In the genomic region with DNA sequence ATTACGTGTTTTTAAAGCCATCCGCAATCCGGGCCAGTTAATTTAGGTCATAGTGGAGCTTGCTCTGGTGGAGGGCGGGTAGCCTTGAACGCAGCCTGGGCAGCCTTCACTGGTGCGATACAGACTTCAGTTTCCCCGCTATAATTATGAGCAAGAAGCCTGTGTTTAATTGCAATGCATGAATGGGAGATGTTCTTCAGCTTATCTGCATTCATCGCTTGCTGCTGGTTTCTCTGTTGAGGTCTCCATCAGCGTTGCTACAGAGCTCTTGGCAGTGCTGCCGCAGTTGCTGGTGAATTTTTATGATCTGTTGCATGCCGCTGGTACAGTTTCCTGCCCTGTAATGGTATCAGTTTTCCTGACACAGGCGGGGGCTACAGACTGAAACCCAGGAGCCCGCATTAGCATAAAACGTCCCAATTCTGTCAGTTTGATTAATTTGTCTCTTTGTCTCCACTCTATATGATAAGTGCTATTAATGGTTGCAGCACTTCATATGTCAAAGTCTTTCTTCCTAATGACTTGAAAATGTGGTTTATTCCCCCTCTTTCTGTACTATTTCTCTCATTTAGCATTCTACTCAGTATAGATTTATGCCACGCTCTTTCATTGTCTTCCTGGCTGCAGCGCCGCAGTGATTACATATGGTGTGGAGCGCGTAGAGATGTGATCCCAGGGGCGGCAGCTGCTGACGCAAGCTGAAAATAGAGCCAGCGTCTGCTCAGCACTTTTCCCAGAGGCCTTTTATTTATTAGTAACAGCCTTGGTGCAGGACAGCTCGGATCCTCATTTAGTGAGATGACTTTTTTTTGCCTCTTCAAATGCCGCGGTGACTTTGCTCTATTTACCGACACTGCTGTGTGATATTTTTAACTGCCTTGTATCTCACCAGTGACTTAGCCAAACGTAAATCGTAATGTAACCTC, we compare ENCODE assay signal across 9 mouse cellular contexts.
DNase-seq lines count a peak whose midpoint lies in the region; ATAC-seq lines count a peak whose summit lies in the region.
"Had no signal": no experiment of that assay in that cellular context is flagged by ENCODE, and none has a peak within 500 bp of the region (broad histone marks: within the 10 kb centered on the region; RNA-seq: fewer than 3 reads in every experiment).

No protein-coding gene starts in this region.

- ATAC-seq in lung, embryonic 16.5 days (ENCODE audit: low read depth), result peak; percentile 88
- peak; percentile 90 for ATAC-seq in forebrain, embryonic 13.5 days
- 0 out of 2 replicates have a peak, but pooled peaks have one; percentile 18 for ATAC-seq in megakaryocyte, adult 5-6 weeks (ENCODE audit: poor library complexity, severe bottlenecking)
- peak; percentile 77; the same call in 1 of the 2 replicates for ATAC-seq in stomach, embryonic 14.5 days (ENCODE audit: insufficient number of reproducible peaks, insufficient read depth, low FRiP score, low read depth)

- H3K4me2 ChIP-seq in lung, embryonic 16.5 days (ENCODE audit: low read depth, low read length), result peak overlapping the region; percentile 47
- peak overlapping the region; percentile 56 for H3K4me2 ChIP-seq in forebrain, embryonic 13.5 days
- H3K4me2 ChIP-seq in stomach, embryonic 14.5 days (replicated peaks; ENCODE audit: low read depth, low read length), result peak overlapping the region; percentile 42

- H3K9me3 ChIP-seq in lung, embryonic 16.5 days (ENCODE audit: control insufficient read depth, low read length), result no peaks in the 10 kb centered on the region
- H3K9me3 ChIP-seq in forebrain, embryonic 13.5 days (replicated peaks), result no peaks in the 10 kb centered on the region
- H3K9me3 ChIP-seq in stomach, embryonic 14.5 days (ENCODE audit: control insufficient read depth, low read depth, low read length), result no peaks in the 10 kb centered on the region
- H3K9me3 ChIP-seq: G1E had no signal

- no peak for DNase-seq in lung, postnatal 25 days (ENCODE audit: low spot score)
- DNase-seq in heart, postnatal 4 days, result peak; percentile 55
- DNase-seq in layer of hippocampus, adult 18-20 months (ENCODE audit: low spot score in 2 of 2), result peak; percentile 46 to 53
- no peak for DNase-seq in spleen, adult 12 weeks (ENCODE audit: low spot score)

- H3K36me3 ChIP-seq in lung, embryonic 16.5 days (ENCODE audit: control insufficient read depth, insufficient read depth, low read length), result no peaks in the 10 kb centered on the region
- H3K36me3 ChIP-seq in forebrain, embryonic 13.5 days (ENCODE audit: poor library complexity, severe bottlenecking), result no peaks in the 10 kb centered on the region
- no peaks in the 10 kb centered on the region for H3K36me3 ChIP-seq in stomach, embryonic 14.5 days (ENCODE audit: control insufficient read depth, insufficient read depth, low read length)
- H3K36me3 ChIP-seq: G1E had no signal

- 30% methylated on average over 28 of the region's 28 CpGs for WGBS in lung, embryonic 16.5 days
- 8% methylated on average over 28 of the region's 28 CpGs for WGBS in forebrain, embryonic 13.5 days
- 16% methylated on average over 28 of the region's 28 CpGs for WGBS in stomach, embryonic 14.5 days

- no peaks in the 10 kb centered on the region for H3K27me3 ChIP-seq in lung, embryonic 16.5 days (ENCODE audit: control insufficient read depth, insufficient read depth, low read depth, low read length)
- no peaks in the 10 kb centered on the region for H3K27me3 ChIP-seq in forebrain, embryonic 13.5 days
- no peaks in the 10 kb centered on the region for H3K27me3 ChIP-seq in stomach, embryonic 14.5 days (ENCODE audit: control insufficient read depth, insufficient read depth, low read length)

- H3K9ac ChIP-seq in lung, embryonic 16.5 days (ENCODE audit: low read length), result peak overlapping the region; percentile 21; the same call in 1 of the 2 replicates
- peak overlapping the region; percentile 45 for H3K9ac ChIP-seq in forebrain, embryonic 13.5 days
- H3K9ac ChIP-seq in stomach, embryonic 14.5 days (replicated peaks; ENCODE audit: low read depth, low read length), result 0 out of 2 replicates have a peak overlapping the region, but pooled peaks have one; percentile 2

- peak overlapping the region; percentile 1 for H3K4me3 ChIP-seq in lung, embryonic 16.5 days (ENCODE audit: low read length)
- H3K4me3 ChIP-seq in forebrain, embryonic 13.5 days, result peak overlapping the region; percentile 21
- H3K4me3 ChIP-seq in stomach, embryonic 14.5 days (ENCODE audit: low read depth, low read length), result peak overlapping the region; percentile 9; the same call in 1 of the 2 replicates

- H3K4me1 ChIP-seq in lung, embryonic 16.5 days (replicated peaks; ENCODE audit: control insufficient read depth, insufficient read depth, low read length), result peaks cover 13% of the 10 kb centered on the region
- peaks cover 75% of the 10 kb centered on the region for H3K4me1 ChIP-seq in forebrain, embryonic 13.5 days
- peaks cover 10% of the 10 kb centered on the region; the same call in 1 of the 2 replicates for H3K4me1 ChIP-seq in stomach, embryonic 14.5 days (ENCODE audit: control insufficient read depth, insufficient read depth, low read length)

- H3K27ac ChIP-seq in lung, embryonic 16.5 days (ENCODE audit: low read length), result peak overlapping the region; percentile 11
- peak overlapping the region; percentile 90 for H3K27ac ChIP-seq in forebrain, embryonic 13.5 days
- peak overlapping the region; percentile 24; the same call in 1 of the 2 replicates for H3K27ac ChIP-seq in stomach, embryonic 14.5 days (ENCODE audit: low read length)

Comparison
In these comparisons a context has a peak if more than half of its experiments do, and no peak if none do; other contexts are left out.
1. ATAC-seq: peak in every context shown above with its lines; median percentile 90 in forebrain, embryonic 13.5 days; 88 in lung, embryonic 16.5 days; 77 in stomach, embryonic 14.5 days; 18 in megakaryocyte, adult 5-6 weeks.
2. H3K27ac ChIP-seq: peak in every context shown above with its lines; median percentile 90 in forebrain, embryonic 13.5 days; 24 in stomach, embryonic 14.5 days; 11 in lung, embryonic 16.5 days.
3. DNase-seq: peak in heart, postnatal 4 days (single experiment) and layer of hippocampus, adult 18-20 months (2 of 2); none in lung, postnatal 25 days (single experiment) and spleen, adult 12 weeks (single experiment).
4. Peak in every context shown above with its lines, with median percentiles within 50 percentile points of each other: H3K4me2 ChIP-seq, H3K4me3 ChIP-seq and H3K9ac ChIP-seq.